Mouse (Mus musculus) limb, embryonic 10.5 days (tissue): ENCODE measurements around the gene Numb. TPM values are rescaled to one million over a fixed set of nuclear protein-coding genes. Genes with fewer than 3 reads are reported as not detected.
"Not testable (repeated sequence)": the region's sequence is repeated elsewhere in the genome, so short reads cannot be mapped to it uniquely, and the experiment has no call there.

Source experiments
- DNase-seq: peaks from one replicate; pipeline ENCODE4 v3.0.0-alpha.2; 2017; ENCODE audit warnings: low spot score
- H3K27ac ChIP-seq: fragments of 300-500 bp; sonication (generic); 2 replicates; pipeline ENCODE4 v1.5.1; 2016; ENCODE audit warnings: mild to moderate bottlenecking
- H3K27me3 ChIP-seq: fragments of 300-500 bp; sonication (generic); 2 replicates; pipeline ENCODE4 v1.6.1; 2016; ENCODE audit warnings: low read depth, mild to moderate bottlenecking; ENCODE audit not compliant: poor library complexity, severe bottlenecking
- H3K36me3 ChIP-seq: fragments of 300-500 bp; sonication (generic); 2 replicates; pipeline ENCODE4 v1.6.1; 2016; ENCODE audit warnings: mild to moderate bottlenecking, moderate library complexity
- H3K4me1 ChIP-seq: fragments of 300-500 bp; sonication (generic); 2 replicates; pipeline ENCODE4 v1.6.1; 2016
- H3K4me3 ChIP-seq: fragments of 300-500 bp; sonication (generic); 2 replicates; pipeline ENCODE4 v1.5.1; 2016; ENCODE audit warnings: mild to moderate bottlenecking, moderate library complexity
- H3K9me3 ChIP-seq: fragments of 300-500 bp; sonication (generic); replicated peaks from 2 replicates; pipeline ENCODE4 v1.6.1; 2016; ENCODE audit warnings: mild to moderate bottlenecking
- WGBS: fragments of 180-500 bp; shearing (Covaris S2); methylation state at CpG from one replicate; pipeline ENCODE4 v1.1.7; 2016; 5-methylcytosine and 5-hydroxymethylcytosine counted together
- polyA plus RNA-seq: library from polyadenylated mRNA; unstranded; fragments of >200 nt; fragmentation: Nextera tagmentation; extraction: Ambion mirVana; gene quantifications from 2 replicates; pipeline ENCODE4 v1.2.1, GENCODE M21; 2016

Gene Numb
- polyA plus RNA-seq, 1 experiment from 2014 or later: 37.4 TPM

- Histone ChIP-seq H3K36me3 (no peaks in the 10 kb centered on the region), H3K4me1 (no peaks in the 10 kb centered on the region), H3K27ac (no peak overlapping the region), H3K9me3 (no peaks in the 10 kb centered on the region), H3K4me3 (no peak overlapping the region), H3K27me3 (no peaks in the 10 kb centered on the region)
- DNase-seq: no peak
- 77% methylated on average over 2 of the region's 2 CpGs for WGBS
These were observed 17.6 kb upstream of the Numb start for GRCm38 (mm10) chr12:83939332-83939731.

- H3K27ac ChIP-seq, DNase-seq, H3K9me3 ChIP-seq, H3K4me1 ChIP-seq, H3K27me3 ChIP-seq, H3K4me3 ChIP-seq, H3K36me3 ChIP-seq: not testable (repeated sequence)
- WGBS: 48% methylated on average over 1 of the region's 1 CpGs
These were observed 16.9 kb upstream of the Numb start for GRCm38 (mm10) chr12:83938592-83938991.

- DNase-seq: no peak
- no peaks in the 10 kb centered on the region for H3K36me3 ChIP-seq
- no peaks in the 10 kb centered on the region for H3K27me3 ChIP-seq
- no peaks in the 10 kb centered on the region for H3K9me3 ChIP-seq
- no peak overlapping the region for H3K4me3 ChIP-seq
- 69% methylated on average over 10 of the region's 10 CpGs for WGBS
- no peaks in the 10 kb centered on the region for H3K4me1 ChIP-seq
- H3K27ac ChIP-seq: no peak overlapping the region
These were observed 15.9 kb upstream of the Numb start for GRCm38 (mm10) chr12:83937600-83937999.

GRCm38 (mm10) chr12:83929186-83929804, 7.6 kb upstream of the Numb start:
- H3K4me3 ChIP-seq: no peak overlapping the region
- no peaks in the 10 kb centered on the region for H3K36me3 ChIP-seq
- no peak for DNase-seq
- H3K9me3 ChIP-seq: no peaks in the 10 kb centered on the region
- H3K27ac ChIP-seq: no peak overlapping the region
- 67% methylated on average over 2 of the region's 2 CpGs for WGBS
- H3K27me3 ChIP-seq: no peaks in the 10 kb centered on the region
- peaks cover 2% of the 10 kb centered on the region for H3K4me1 ChIP-seq

GRCm38 (mm10) chr12:83927747-83928146, 6.0 kb upstream of the Numb start:
- no peak overlapping the region for H3K27ac ChIP-seq
- H3K9me3 ChIP-seq: no peaks in the 10 kb centered on the region
- no peaks in the 10 kb centered on the region for H3K36me3 ChIP-seq
- WGBS: 87% methylated on average over 4 of the region's 4 CpGs
- no peak for DNase-seq
- no peak overlapping the region for H3K4me3 ChIP-seq
- H3K27me3 ChIP-seq: no peaks in the 10 kb centered on the region
- peaks cover 15% of the 10 kb centered on the region for H3K4me1 ChIP-seq

- Histone ChIP-seq H3K4me3 (no peak overlapping the region), H3K9me3 (no peaks in the 10 kb centered on the region), H3K36me3 (no peaks in the 10 kb centered on the region), H3K27me3 (no peaks in the 10 kb centered on the region), H3K27ac (no peak overlapping the region), H3K4me1 (peaks cover 17% of the 10 kb centered on the region)
- WGBS: 90% methylated on average over 2 of the region's 2 CpGs
- DNase-seq: no peak
These were observed 4.3 kb upstream of the Numb start for GRCm38 (mm10) chr12:83926061-83926460.

- no peak overlapping the region for H3K4me3 ChIP-seq
- 57% methylated on average over 7 of the region's 7 CpGs for WGBS
These were observed 3.5 kb upstream of the Numb start for GRCm38 (mm10) chr12:83925160-83925703.

GRCm38 (mm10) chr12:83924332-83924731, 2.6 kb upstream of the Numb start:
- Histone ChIP-seq H3K4me1 (peaks cover 28% of the 10 kb centered on the region), H3K4me3 (no peak overlapping the region), H3K36me3 (no peaks in the 10 kb centered on the region), H3K27ac (no peak overlapping the region), H3K9me3 (no peaks in the 10 kb centered on the region), H3K27me3 (no peaks in the 10 kb centered on the region)
- 64% methylated on average over 3 of the region's 3 CpGs for WGBS
- no peak for DNase-seq

More at GRCm38 (mm10) chr12:83925160-83925703, 3.5 kb upstream of the Numb start:
- no peak for DNase-seq
- Histone ChIP-seq H3K4me1 (peaks cover 25% of the 10 kb centered on the region), H3K9me3 (no peaks in the 10 kb centered on the region), H3K27me3 (no peaks in the 10 kb centered on the region), H3K36me3 (no peaks in the 10 kb centered on the region), H3K27ac (no peak overlapping the region)

- no peak for DNase-seq
- WGBS: 93% methylated on average over 1 of the region's 1 CpGs
- Histone ChIP-seq H3K36me3 (0 out of 2 replicates have a peak, but pooled peaks cover 3% of the 10 kb centered on the region), H3K4me1 (peaks cover 28% of the 10 kb centered on the region), H3K4me3 (no peak overlapping the region), H3K27ac (no peak overlapping the region), H3K9me3 (no peaks in the 10 kb centered on the region), H3K27me3 (no peaks in the 10 kb centered on the region)
These were observed 1.7 kb upstream of the Numb start for GRCm38 (mm10) chr12:83923486-83923859.

- peaks cover 28% of the 10 kb centered on the region for H3K4me1 ChIP-seq
These were observed 1.2 kb upstream of the Numb start for GRCm38 (mm10) chr12:83922724-83923485.

GRCm38 (mm10) chr12:83920721-83921441, 853 bp downstream of the Numb start:
- Histone ChIP-seq H3K36me3 (peaks cover 11% of the 10 kb centered on the region), H3K4me1 (peaks cover 28% of the 10 kb centered on the region), H3K9me3 (no peaks in the 10 kb centered on the region), H3K4me3 (peak overlapping the region; percentile 99), H3K27me3 (no peaks in the 10 kb centered on the region), H3K27ac (peak overlapping the region; percentile 96)
- 1% methylated on average over 31 of the region's 31 CpGs for WGBS
- no peak for DNase-seq

More at GRCm38 (mm10) chr12:83922724-83923485, 1.2 kb upstream of the Numb start:
- WGBS: 48% methylated on average over 8 of the region's 8 CpGs
- Histone ChIP-seq H3K27ac (peak overlapping the region; percentile 96), H3K27me3 (no peaks in the 10 kb centered on the region), H3K9me3 (no peaks in the 10 kb centered on the region), H3K4me3 (peak overlapping the region; percentile 99), H3K36me3 (0 out of 2 replicates have a peak, but pooled peaks cover 4% of the 10 kb centered on the region)
- no peak for DNase-seq

GRCm38 (mm10) chr12:83916884-83917283, 4.8 kb downstream of the Numb start:
- H3K4me1 ChIP-seq: peaks cover 11% of the 10 kb centered on the region
- no peak for DNase-seq
- 85% methylated on average over 9 of the region's 9 CpGs for WGBS
- no peaks in the 10 kb centered on the region for H3K27me3 ChIP-seq
- H3K27ac ChIP-seq: no peak overlapping the region
- no peak overlapping the region for H3K4me3 ChIP-seq
- H3K9me3 ChIP-seq: no peaks in the 10 kb centered on the region
- peaks cover 28% of the 10 kb centered on the region for H3K36me3 ChIP-seq

- H3K4me1 ChIP-seq: no peaks in the 10 kb centered on the region
- WGBS: 93% methylated on average over 1 of the region's 1 CpGs
- H3K9me3 ChIP-seq: no peaks in the 10 kb centered on the region
- DNase-seq: no peak
- H3K27me3 ChIP-seq: no peaks in the 10 kb centered on the region
- H3K4me3 ChIP-seq: no peak overlapping the region
- peaks cover 30% of the 10 kb centered on the region for H3K36me3 ChIP-seq
- no peak overlapping the region for H3K27ac ChIP-seq
These were observed 6.9 kb downstream of the Numb start for GRCm38 (mm10) chr12:83914797-83915196.
